Comparison of ENCODE assay signal across 8 mouse cellular contexts in genomic region chrX:168639556-168640356, GRCm38 (mm10). TPM values are rescaled to one million over a fixed set of nuclear protein-coding genes. Genes with fewer than 3 reads are reported as not detected.
DNase-seq lines count a peak whose midpoint lies in the region; ATAC-seq lines count a peak whose summit lies in the region.

No protein-coding gene starts in this region.

- peaks cover 17% of the 10 kb centered on the region; the same call in 1 of the 2 replicates for H3K27me3 ChIP-seq in hindbrain, embryonic 13.5 days

- H3K9me3 ChIP-seq in hindbrain, embryonic 13.5 days = no peaks in the 10 kb centered on the region

- ATAC-seq in hindbrain, embryonic 13.5 days (ENCODE audit: low FRiP score) = 0 out of 2 replicates have a peak, but pooled peaks have one; percentile 24

- no peaks in the 10 kb centered on the region for H3K36me3 ChIP-seq in hindbrain, embryonic 13.5 days

- 20% methylated on average over 11 of the region's 11 CpGs for WGBS in hindbrain, embryonic 13.5 days

- peak overlapping the region; percentile 46 for H3K4me2 ChIP-seq in hindbrain, embryonic 13.5 days

- peak; percentile 85 for DNase-seq in NIH3T3 (ENCODE audit: low read depth)
- DNase-seq in cerebellum, postnatal 10 days = peak; percentile 84 to 86
- DNase-seq in frontal cortex, postnatal 25 days (ENCODE audit: low spot score in 2 of 2) = peak; percentile 9 to 28
- DNase-seq in layer of hippocampus, postnatal 14 days (ENCODE audit: low spot score in 2 of 2) = peak; percentile 51 to 55
- peak; percentile 75 for DNase-seq in lung, postnatal 14 days
- peak; percentile 63 for DNase-seq in ovary, postnatal 36 days (ENCODE audit: low spot score)
- DNase-seq in thymus, postnatal 14 days = peak; percentile 82

- no peak overlapping the region for H3K27ac ChIP-seq in hindbrain, embryonic 13.5 days

- peak overlapping the region; percentile 28 for H3K4me3 ChIP-seq in hindbrain, embryonic 13.5 days

- no peak overlapping the region; the same call in 1 of the 2 replicates for H3K9ac ChIP-seq in hindbrain, embryonic 13.5 days

- H3K4me1 ChIP-seq in hindbrain, embryonic 13.5 days (replicated peaks) = no peaks in the 10 kb centered on the region

RNA-seq across cellular contexts. Expression of gene Msl3, which starts 33.9 kb away (rescaled TPM):
- polyA plus RNA-seq in hindbrain, embryonic 13.5 days (2015; fragmentation: Nextera tagmentation; extraction: Ambion mirVana) = 17.1 and 19.0 TPM in 2 replicates
- total RNA-seq in layer of hippocampus, postnatal 14 days (2021) = 10 to 100 TPM; 20.8 to 22.9 TPM

Comparison
In these comparisons a context has a peak if more than half of its experiments do, and no peak if none do; other contexts are left out.
1. DNase-seq: peak in every context shown above with its lines; median percentile 85 in NIH3T3; 85 in cerebellum, postnatal 10 days; 82 in thymus, postnatal 14 days; 75 in lung, postnatal 14 days; 63 in ovary, postnatal 36 days; 53 in layer of hippocampus, postnatal 14 days; 18 in frontal cortex, postnatal 25 days.